ENCODE assay signal across 8 mouse cellular contexts in the genomic region with DNA sequence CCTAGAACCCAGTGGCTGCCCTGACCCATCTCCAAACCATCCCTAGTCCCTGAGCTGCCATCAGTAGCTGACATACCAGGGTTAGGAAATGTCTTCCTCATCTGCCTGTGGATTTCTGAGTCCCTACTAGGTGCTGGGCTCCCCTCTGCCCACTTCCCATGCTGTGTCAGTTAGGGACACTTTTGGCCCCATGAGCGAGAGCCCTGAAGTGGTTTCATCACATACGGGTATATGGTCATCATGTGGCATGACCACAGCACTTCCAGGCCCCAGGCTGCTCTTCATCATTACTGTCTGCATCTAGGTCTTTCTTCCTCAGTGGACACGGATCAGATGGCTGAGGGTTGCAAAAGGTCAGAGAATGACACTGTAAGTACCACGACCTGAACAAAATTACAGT. TPM values are rescaled to one million over a fixed set of nuclear protein-coding genes. Genes with fewer than 3 reads are reported as not detected.
DNase-seq lines count a peak whose midpoint lies in the region; ATAC-seq and TF ChIP-seq lines count a peak whose summit lies in the region.

A gene (plus strand): TSS at position 301 of the 400 bp plus-strand sequence.

- TF ChIP-seq POLR2A in heart, adult 2 months (IDR thresholded peaks at IDR 0.05; ENCODE audit: insufficient read depth, low read depth, low read length): no peak

- H3K9ac ChIP-seq in heart, adult 2 months (ENCODE audit: low read depth, low read length): no peak within 1 kb of the TSS
- no peak within 1 kb of the TSS for H3K9ac ChIP-seq in intestine, embryonic 15.5 days

- H3K79me2 ChIP-seq in heart, adult 2 months (replicated peaks; ENCODE audit: control insufficient read depth, insufficient read depth, low read length): no peaks in the 10 kb centered on the region

- H3K27ac ChIP-seq in heart, adult 2 months: peak within 1 kb of the TSS; percentile 80; the same call in 1 of the 2 replicates
- no peak within 1 kb of the TSS for H3K27ac ChIP-seq in intestine, embryonic 15.5 days
- no peak within 1 kb of the TSS for H3K27ac ChIP-seq in midbrain, embryonic 10.5 days (replicated peaks)

- TF ChIP-seq EP300 in heart, adult 2 months (IDR thresholded peaks at IDR 0.05; ENCODE audit: insufficient read depth, low read depth, low read length): no peak

- 90% methylated on average over 4 of the region's 4 CpGs for WGBS in heart, adult 2 months
- WGBS in intestine, embryonic 15.5 days: 75% methylated on average over 4 of the region's 4 CpGs
- WGBS in midbrain, embryonic 10.5 days: 85% methylated on average over 4 of the region's 4 CpGs

- H3K4me1 ChIP-seq in heart, adult 2 months (ENCODE audit: control insufficient read depth, insufficient read depth, low read length): peaks cover 20% of the 10 kb centered on the region
- H3K4me1 ChIP-seq in intestine, embryonic 15.5 days (replicated peaks): peaks cover 25% of the 10 kb centered on the region
- peaks cover 30% of the 10 kb centered on the region for H3K4me1 ChIP-seq in midbrain, embryonic 10.5 days

- no peak for TF ChIP-seq CTCF in heart, adult 2 months (IDR thresholded peaks at IDR 0.05)

- no peaks in the 10 kb centered on the region for H3K9me3 ChIP-seq in intestine, embryonic 15.5 days
- no peaks in the 10 kb centered on the region for H3K9me3 ChIP-seq in midbrain, embryonic 10.5 days (replicated peaks)

- no peaks in the 10 kb centered on the region for H3K27me3 ChIP-seq in heart, adult 2 months (ENCODE audit: control insufficient read depth, insufficient read depth, low read length)
- H3K27me3 ChIP-seq in intestine, embryonic 15.5 days (replicated peaks): no peaks in the 10 kb centered on the region
- no peaks in the 10 kb centered on the region for H3K27me3 ChIP-seq in midbrain, embryonic 10.5 days (ENCODE audit: low read depth, poor library complexity, severe bottlenecking)

- intact Hi-C loops in heart, adult 2 months (cut with DNase I): no loop called here

- no peak within 1 kb of the TSS for H3K4me2 ChIP-seq in intestine, embryonic 15.5 days (replicated peaks)

- H3K36me3 ChIP-seq in heart, adult 2 months (ENCODE audit: control insufficient read depth, insufficient read depth, low read length): no peaks in the 10 kb centered on the region
- H3K36me3 ChIP-seq in intestine, embryonic 15.5 days: no peaks in the 10 kb centered on the region
- peaks cover 9% of the 10 kb centered on the region for H3K36me3 ChIP-seq in midbrain, embryonic 10.5 days

- H3K4me3 ChIP-seq in heart, adult 2 months: no peak within 1 kb of the TSS
- H3K4me3 ChIP-seq in intestine, embryonic 15.5 days (replicated peaks): no peak within 1 kb of the TSS
- no peak within 1 kb of the TSS for H3K4me3 ChIP-seq in midbrain, embryonic 10.5 days

- no peak for ATAC-seq in intestine, embryonic 15.5 days

- no peak for DNase-seq in heart, adult 2 months
- no peak for DNase-seq in heart, adult 9 months (ENCODE audit: low spot score in 2 of 2)
- no peak for DNase-seq in adrenal gland, postnatal 14 days
- no peak for DNase-seq in gastrocnemius, postnatal 10 days
- no peak for DNase-seq in midbrain, embryonic 10.5 days (ENCODE audit: low spot score)
- DNase-seq in spleen, postnatal 36 days (ENCODE audit: low spot score in 2 of 2): no peak
- no peak for DNase-seq in spleen, postnatal 14 days (ENCODE audit: low spot score in 2 of 2)

RNA-seq across cellular contexts. Expression of the gene that starts here (rescaled TPM):
- total RNA-seq in heart, adult 2 months (2021): 10 to 100 TPM; 33.1 to 41.7 TPM
- polyA plus RNA-seq in heart, adult 2 months (2012; rRNA removed): 71.4 and 121 TPM in 2 replicates
- 17.3 and 17.7 TPM in 2 replicates for total RNA-seq in adrenal gland, postnatal 14 days (2021)
- total RNA-seq in gastrocnemius, postnatal 10 days (2021): 10 to 100 TPM; 16.1 to 16.3 TPM
- polyA plus RNA-seq in intestine, embryonic 15.5 days (2015; fragmentation: Nextera tagmentation; extraction: Ambion mirVana): 22.0 and 26.1 TPM in 2 replicates
- polyA plus RNA-seq in midbrain, embryonic 10.5 days (2016; fragmentation: Nextera tagmentation; extraction: Ambion mirVana): 25.9 and 28.9 TPM in 2 replicates
